Mouse (Mus musculus) brown adipose tissue, adult 24 weeks (tissue): ENCODE data around the gene Wdr77. TPM values are rescaled to one million over a fixed set of nuclear protein-coding genes. Genes with fewer than 3 reads are reported as not detected.
"Not testable (repeated sequence)": the region's sequence is repeated elsewhere in the genome, so short reads cannot be mapped to it uniquely, and the experiment has no call there.

Experiments
- H3K27ac ChIP-seq: fragments of 200-500 bp; replicated peaks from 2 replicates; pipeline ENCODE4 v1.5.1; 2012; ENCODE audit warnings: low read depth, mild to moderate bottlenecking, low read length
- H3K4me1 ChIP-seq: fragments of 200-500 bp; 2 replicates; pipeline ENCODE4 v1.6.1; 2012; ENCODE audit warnings: low read length, mixed read lengths; ENCODE audit not compliant: control insufficient read depth, insufficient read depth, insufficient read length
- H3K4me3 ChIP-seq: fragments of 200-500 bp; 2 replicates; pipeline ENCODE4 v1.5.1; 2012; ENCODE audit warnings: low read depth, mild to moderate bottlenecking, low read length, moderate library complexity; ENCODE audit not compliant: insufficient read depth
- polyA plus RNA-seq: library from polyadenylated mRNA; stranded (reverse); fragments of >200 nt; gene quantifications from 2 replicates; pipeline ENCODE4 v1.2.4, GENCODE M21; 2012; ENCODE audit not compliant: missing spikeins, insufficient read depth, insufficient read length

The Wdr77 gene
- polyA plus RNA-seq, 1 experiment: 22.0 TPM

DNA sequence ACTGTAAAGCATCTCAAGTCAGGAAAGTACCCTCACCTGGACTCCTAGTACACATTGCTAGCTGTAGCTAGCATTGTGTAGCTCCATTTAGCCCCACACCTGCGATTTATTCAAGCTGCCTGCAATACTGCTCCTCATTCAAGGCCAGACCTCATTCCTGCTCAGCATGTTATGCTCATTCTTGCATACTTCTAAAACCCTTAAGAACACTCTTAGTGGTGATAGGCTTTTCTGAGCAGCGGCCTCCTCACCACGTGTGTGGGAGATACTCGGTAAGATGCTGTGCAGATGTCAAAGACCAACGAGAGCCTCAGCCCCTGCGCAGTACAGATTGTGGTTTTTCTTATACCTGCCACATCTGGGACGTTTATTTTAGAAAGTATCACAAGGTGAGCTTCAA, 29.3 kb upstream of the Wdr77 start:
- Histone ChIP-seq H3K27ac (no peak overlapping the region), H3K4me1 (no peaks in the 10 kb centered on the region), H3K4me3 (no peak overlapping the region)

DNA sequence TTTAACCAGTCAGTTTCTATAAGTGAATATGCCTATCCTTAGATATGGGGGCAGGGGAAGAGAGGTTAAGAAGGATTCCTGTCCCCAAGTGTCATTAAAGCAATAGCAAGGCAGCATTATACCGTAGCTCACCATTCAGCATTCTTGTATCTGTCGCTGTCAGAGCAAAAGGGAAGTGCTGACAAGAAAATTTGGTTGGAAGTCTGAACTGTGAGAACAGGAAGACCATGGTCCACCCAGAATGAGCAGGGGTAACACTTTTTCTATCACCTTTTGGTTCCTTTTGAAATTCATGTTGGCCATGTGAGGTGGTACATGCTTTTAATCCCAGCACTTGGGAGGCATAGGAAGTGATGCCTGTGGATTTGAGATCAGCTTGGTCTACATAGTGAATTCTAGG, 28.1 kb upstream of the Wdr77 start:
- H3K27ac ChIP-seq: no peak overlapping the region
- H3K4me1 ChIP-seq: no peaks in the 10 kb centered on the region
- no peak overlapping the region for H3K4me3 ChIP-seq

DNA sequence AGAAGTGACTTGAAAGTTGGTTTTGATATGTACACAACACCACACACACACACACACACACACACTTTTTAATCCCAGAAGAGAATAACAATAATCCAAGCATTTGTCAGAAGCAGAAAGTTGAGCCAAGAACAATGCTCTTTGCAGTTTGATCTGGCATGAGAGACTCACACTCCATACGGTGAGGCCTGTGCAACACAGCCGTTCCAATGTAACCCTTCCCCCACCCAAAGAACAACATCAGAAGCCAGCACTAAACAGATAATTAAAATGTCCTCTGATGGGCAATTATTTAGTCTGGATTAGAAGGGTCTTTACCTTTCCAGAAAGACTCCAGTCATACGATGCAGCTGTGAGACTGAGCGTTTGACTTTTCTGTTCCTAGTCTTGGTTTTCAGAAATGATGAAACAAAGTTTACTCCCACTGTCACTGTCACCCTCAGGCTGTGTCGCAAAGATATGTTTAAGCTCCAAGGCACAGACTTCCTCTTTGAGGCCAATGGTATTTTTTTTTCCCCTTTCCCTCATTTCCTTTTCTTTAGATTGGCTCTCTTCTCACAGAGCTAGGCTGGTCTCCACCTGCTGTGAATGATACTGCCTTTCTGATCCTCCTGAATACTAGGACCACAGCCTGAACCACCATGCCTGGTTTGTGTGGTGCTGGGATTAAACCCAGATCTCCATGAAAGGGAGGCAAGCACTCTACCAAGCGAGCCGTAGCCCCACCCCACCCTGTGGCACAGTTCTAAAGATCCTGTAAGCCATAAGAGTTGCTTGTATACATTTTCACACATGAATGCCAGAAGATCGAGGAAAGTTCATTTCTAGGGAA, 26.7 kb upstream of the Wdr77 start, which contains the start of gene I830077J02Rik:
Gene I830077J02Rik, minus strand, starts transcription at position 425 of the 832 bp plus-strand sequence.
- Histone ChIP-seq H3K4me3 (peak within 1 kb of the TSS; percentile 22; the same call in 1 of the 2 replicates), H3K27ac (no peak within 1 kb of the TSS), H3K4me1 (no peaks in the 10 kb centered on the region)

DNA sequence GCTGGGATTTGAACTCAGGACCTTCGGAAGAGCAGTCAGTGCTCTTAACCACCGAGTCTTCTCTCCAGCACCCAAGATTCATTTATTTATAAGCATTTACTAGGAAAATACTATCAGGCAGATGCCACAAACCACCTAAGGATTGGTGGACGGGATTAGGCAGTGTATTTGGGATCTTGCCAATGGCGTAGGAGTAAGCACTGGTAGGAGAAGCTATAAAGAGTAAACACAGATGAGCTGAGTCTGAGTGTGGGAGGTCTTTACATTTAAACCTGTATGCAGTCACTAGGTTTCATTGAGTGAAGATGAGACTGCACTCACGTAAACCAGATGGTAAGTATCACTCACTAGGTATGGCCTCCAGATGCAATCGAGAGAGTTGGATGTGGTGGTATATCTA, 25.2 kb upstream of the Wdr77 start:
- Histone ChIP-seq H3K27ac (no peak overlapping the region), H3K4me3 (no peak overlapping the region), H3K4me1 (no peaks in the 10 kb centered on the region)

DNA sequence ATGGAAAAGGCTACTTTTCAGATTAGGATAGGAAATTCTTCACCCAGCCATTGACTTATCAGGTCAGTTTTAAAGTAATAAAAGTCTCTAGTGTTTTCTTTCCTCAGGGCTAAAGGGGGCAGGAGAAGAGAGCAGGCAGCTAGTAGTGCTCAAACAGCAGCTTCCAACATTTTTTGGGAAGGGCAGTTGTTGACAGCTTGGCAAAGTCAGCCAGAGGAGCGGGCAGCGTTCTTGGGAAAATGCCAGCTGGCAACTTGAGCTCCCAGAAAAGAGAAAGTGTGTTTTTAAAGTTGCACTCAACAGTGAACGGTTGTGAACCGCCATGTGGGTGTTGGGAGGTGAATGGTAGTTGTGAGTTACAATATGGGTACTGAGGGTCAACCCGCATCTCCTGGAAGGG, 24.1 kb upstream of the Wdr77 start:
- Histone ChIP-seq H3K27ac (no peak overlapping the region), H3K4me1 (no peaks in the 10 kb centered on the region), H3K4me3 (no peak overlapping the region)

DNA sequence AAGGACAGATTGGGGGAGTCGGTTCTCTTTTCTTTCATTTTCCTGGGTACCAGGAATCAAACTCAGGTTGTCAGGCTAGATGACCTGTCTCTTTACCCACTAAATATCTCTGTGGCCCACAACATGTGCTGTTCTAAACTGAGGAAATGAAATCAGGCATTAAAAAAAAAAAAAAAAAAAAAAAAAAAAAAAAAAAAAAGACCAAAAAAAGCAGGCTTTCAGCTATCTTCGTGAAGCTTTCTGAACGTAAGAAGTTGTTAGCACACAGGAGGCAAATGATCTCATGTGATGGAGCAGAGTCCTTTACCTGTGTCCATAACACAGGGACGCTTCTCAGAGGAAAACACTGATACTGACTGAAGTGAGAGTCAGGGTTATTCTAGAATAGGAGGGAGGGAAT, 23.1 kb upstream of the Wdr77 start:
- Histone ChIP-seq H3K27ac (no peak overlapping the region), H3K4me1 (no peaks in the 10 kb centered on the region), H3K4me3 (no peak overlapping the region)

DNA sequence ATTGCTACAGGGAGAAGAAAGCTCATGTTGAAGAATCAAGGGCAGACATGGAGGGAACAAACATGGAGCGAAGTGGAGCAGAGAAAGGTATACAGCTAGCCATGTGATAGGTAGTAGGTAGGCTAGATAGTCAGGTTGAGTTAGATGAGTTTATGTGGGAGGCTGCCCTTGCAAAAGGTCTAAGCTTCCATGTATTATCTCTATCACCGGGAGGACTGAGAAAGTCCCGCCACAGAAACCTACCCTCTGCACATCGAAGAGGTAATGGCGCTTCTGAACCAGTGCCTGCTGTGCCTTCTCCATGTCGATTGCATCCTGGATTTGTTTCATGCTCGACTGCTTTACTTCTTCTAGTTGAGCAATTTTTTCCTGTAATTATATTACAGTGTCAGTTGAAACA, 7.8 kb upstream of the Wdr77 start:
- no peaks in the 10 kb centered on the region for H3K4me1 ChIP-seq
- no peak overlapping the region for H3K4me3 ChIP-seq
- no peak overlapping the region for H3K27ac ChIP-seq

DNA sequence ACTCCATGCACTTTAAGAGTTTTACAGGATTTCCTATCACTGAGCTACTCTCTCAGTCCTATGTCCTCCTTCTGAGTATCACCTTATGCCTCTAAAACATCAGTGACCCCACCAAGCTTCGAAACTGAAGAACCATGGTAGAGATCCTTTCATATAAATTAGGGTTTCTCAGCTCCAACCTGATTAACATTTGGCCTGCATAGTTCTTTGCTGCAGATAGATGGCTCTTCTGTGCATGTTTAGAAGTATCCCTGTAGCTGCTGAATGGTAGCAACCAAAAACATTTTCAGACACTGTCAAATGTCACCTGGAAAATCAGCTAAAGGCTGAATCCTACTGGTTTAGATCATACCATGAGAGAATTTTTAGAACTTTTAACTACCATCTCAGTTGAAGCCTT, 1.9 kb upstream of the Wdr77 start:
- no peak overlapping the region for H3K4me3 ChIP-seq
- no peak overlapping the region for H3K27ac ChIP-seq
- peaks cover 8% of the 10 kb centered on the region; the same call in 1 of the 2 replicates for H3K4me1 ChIP-seq

DNA sequence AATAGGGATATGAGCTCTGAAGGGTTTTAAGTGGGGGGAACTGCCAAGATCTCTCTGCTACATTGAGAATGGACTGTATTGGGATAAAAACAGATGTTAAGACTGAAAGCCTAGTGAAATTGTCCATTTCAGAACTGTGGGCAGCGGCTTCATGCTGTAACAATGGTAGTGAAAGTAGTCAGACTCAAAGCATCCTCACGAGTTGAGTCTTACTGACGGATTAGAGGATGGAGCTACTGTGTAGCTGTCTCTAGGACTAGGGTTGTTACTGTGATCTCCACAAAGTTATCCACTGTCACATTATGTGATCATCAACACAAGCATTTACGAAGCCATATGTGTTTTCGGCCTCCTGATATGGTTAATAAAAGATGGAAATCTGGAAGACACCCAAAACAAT, 965 bp upstream of the Wdr77 start:
- Histone ChIP-seq H3K27ac (peak overlapping the region; percentile 99), H3K4me1 (peaks cover 8% of the 10 kb centered on the region; the same call in 1 of the 2 replicates), H3K4me3 (peak overlapping the region; percentile 89)

DNA sequence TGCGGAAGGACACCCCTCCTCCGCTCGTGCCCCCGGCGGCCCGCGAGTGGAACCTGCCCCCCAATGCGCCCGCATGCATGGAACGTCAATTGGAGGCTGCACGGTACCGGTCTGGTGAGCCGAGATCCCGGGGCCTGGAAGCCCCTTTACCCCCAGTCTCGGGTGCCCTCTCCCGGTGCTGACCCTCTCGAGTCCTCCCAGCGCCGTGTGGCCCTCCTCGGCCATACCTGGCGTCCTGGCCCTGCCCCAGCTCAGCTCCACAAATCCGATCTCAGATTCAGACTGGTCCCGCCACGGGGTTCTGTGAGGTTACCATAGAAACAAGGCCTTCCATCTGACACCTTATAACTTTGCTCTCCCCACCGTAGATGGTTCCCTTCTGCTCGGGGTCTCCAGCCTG, 416 bp downstream of the Wdr77 start:
- H3K4me1 ChIP-seq: peaks cover 8% of the 10 kb centered on the region; the same call in 1 of the 2 replicates
- H3K4me3 ChIP-seq: peak overlapping the region; percentile 95
- peak overlapping the region; percentile 31 for H3K27ac ChIP-seq

DNA sequence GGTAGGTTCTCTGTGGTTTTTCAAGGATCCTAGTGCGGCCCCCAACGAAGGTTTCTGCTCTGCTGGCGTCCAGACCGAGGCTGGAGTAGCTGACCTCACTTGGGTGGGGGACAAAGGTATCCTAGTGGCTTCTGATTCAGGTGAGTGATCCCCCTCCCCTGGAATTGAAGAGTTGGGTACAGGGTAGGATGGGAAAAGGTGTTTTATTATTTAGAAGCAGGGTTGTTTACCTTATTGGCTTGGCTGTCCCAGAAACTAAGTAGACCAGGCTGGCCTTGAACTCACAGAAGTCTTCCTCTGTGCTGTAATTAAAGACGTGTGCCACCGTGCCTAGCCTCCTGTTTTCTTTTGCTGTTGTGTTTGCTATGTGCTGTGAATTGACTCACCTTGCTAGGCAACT, 830 bp downstream of the Wdr77 start, which contains the start of gene Atp5f1:
Gene Atp5f1, minus strand, starts transcription at position 101 of the 400 bp plus-strand sequence.
- Histone ChIP-seq H3K27ac (peak within 1 kb of the TSS; percentile 99), H3K4me3 (peak within 1 kb of the TSS; percentile 95), H3K4me1 (peaks cover 8% of the 10 kb centered on the region; the same call in 1 of the 2 replicates)

DNA sequence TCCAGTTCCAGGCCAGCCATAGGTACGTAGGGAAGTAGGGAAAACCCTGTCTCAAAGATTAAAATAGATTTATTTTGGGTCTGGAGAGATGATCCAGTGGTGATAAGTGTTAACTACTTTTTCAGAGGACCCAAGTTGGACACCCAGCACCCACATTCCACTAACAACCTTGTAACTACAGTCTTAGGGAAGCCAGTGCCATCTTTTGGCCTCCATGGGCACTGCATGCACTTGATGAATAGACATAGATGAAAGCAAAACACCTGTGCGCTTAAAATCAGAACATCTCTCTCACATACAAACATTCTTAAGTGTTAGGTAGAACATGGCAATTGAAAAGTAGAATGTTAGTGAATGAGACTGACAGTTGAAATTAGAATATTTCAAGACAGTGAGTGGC, 1.5 kb downstream of the Wdr77 start:
- H3K27ac ChIP-seq: no peak overlapping the region
- H3K4me3 ChIP-seq: no peak overlapping the region
- H3K4me1 ChIP-seq: peaks cover 8% of the 10 kb centered on the region; the same call in 1 of the 2 replicates

DNA sequence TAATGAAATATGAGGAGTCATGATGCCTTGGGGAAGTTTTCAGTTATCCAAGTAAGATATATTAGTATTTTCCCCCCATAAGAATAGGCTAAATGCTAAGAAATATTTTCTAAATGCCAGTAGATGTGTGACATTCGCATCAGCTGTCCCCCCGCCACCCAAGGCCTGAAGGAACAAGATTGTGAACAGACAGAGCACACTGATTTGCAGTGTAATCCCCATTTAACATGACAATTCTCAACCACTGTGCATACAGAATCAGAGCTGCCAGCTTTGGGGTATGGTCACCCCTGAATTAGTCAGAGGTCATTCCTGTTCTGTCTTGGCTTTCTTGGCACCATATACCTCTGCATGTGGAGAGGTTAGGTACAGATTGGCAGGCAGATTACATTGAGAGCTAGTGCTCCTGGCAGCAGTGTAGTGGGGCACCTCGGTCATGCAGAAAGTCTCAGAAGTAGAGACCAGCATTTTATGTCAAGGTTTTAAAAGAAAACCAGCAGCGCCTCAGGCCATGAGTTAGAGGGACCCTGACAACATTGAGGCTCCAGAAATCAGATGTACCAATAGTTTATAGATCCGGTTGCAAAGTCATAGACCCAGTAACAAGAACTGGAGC, 12.8 kb downstream of the Wdr77 start:
- no peaks in the 10 kb centered on the region for H3K4me1 ChIP-seq
- H3K27ac ChIP-seq: no peak overlapping the region
- no peak overlapping the region for H3K4me3 ChIP-seq

DNA sequence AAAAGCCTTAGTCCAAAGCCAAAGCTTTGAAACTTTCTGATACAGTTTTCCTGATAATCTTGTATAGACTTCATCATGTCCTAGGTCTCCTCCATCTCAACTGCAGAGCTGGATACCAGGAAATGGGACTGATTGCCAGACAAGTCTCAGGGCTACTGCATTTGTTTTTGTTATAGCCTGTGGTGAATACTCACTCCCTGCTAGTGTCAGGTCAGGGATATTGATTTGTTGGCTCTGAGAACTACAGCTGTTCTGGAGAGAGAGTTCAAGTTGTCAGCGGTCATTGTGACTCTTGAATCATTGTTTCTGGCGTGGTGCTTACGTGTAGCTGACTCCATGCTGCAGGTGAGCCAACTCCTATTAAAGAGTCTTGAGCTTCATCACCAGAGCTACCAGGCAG, 14.2 kb downstream of the Wdr77 start, which contains the start of gene Ovgp1:
Gene Ovgp1, plus strand, starts transcription at position 301 of the 400 bp plus-strand sequence.
- Histone ChIP-seq H3K27ac (no peak within 1 kb of the TSS), H3K4me1 (no peaks in the 10 kb centered on the region), H3K4me3 (no peak within 1 kb of the TSS)

DNA sequence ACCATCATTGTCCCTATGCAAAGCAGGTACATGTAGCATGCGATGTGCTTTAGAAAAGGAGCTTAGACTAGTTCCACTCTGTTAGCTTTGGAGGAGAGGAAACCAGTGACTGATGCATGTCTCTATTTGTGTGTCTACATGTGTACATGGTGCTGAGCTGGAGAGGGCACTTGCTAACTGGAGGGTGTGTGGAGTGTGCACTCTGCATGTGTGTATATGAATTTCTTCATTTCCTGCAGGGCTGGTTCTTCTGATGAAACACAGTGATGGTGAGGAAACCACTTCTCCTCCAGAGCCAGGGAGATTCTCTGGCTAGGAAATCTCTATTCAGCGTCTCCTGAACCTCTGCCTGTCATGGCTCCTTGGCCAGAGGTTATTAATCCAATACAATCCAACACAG, 15.0 kb downstream of the Wdr77 start:
- Histone ChIP-seq H3K27ac (no peak overlapping the region), H3K4me1 (no peaks in the 10 kb centered on the region), H3K4me3 (no peak overlapping the region)

DNA sequence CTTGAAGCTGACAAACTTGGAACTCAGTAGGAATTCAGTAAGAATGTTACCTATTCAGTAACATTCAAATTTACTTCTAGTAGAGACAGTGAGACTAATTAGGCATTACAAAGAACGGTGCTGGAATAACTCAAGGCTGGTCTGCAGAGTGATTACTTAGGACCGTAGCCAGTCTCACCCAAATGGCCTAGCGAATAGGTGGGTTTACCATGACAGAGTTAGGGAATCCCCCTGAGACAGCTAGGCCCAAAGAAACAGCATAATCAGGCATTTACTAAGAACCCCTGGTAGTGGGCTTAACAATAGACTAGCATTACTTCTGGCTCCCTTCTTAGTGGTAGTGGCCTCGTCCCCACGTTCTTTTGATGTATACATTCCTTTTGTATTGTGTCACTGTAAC, 30.4 kb downstream of the Wdr77 start:
- not testable (repeated sequence) for H3K4me3 ChIP-seq, H3K4me1 ChIP-seq, H3K27ac ChIP-seq
